Mouse (Mus musculus) intestine, embryonic 14.5 days (tissue): ENCODE data around the gene Spata20. TPM values are rescaled to one million over a fixed set of nuclear protein-coding genes. Genes with fewer than 3 reads are reported as not detected.

ENCODE experiments used
- ATAC-seq: fragments of 200-750 bp; cut with Nextera tagmentation; replicated peaks from 2 replicates; pipeline ENCODE4 v1.8.0; 2017; ENCODE audit warnings: low read depth, moderate number of reproducible peaks, moderate TSS enrichment, moderate library complexity; ENCODE audit not compliant: low FRiP score, low TSS enrichment
- DNase-seq: peaks from one replicate; pipeline ENCODE4 v3.0.0-alpha.2; 2018; ENCODE audit warnings: low spot score
- H3K27ac ChIP-seq: fragments of 300-500 bp; sonication (generic); 2 replicates; pipeline ENCODE4 v1.5.1; 2014; ENCODE audit warnings: low read depth, mild to moderate bottlenecking, control low read depth
- H3K27me3 ChIP-seq: fragments of 300-500 bp; sonication (generic); replicated peaks from 2 replicates; pipeline ENCODE4 v1.6.1; 2014; ENCODE audit warnings: low read length, control low read depth; ENCODE audit not compliant: control insufficient read depth, insufficient read depth
- H3K36me3 ChIP-seq: fragments of 300-500 bp; sonication (generic); 2 replicates; pipeline ENCODE4 v1.6.1; 2014; ENCODE audit warnings: low read length, control low read depth; ENCODE audit not compliant: control insufficient read depth, insufficient read depth
- H3K4me1 ChIP-seq: fragments of 300-500 bp; sonication (generic); replicated peaks from 2 replicates; pipeline ENCODE4 v1.6.1; 2014; ENCODE audit warnings: low read length, control low read depth, mixed read lengths; ENCODE audit not compliant: control insufficient read depth, insufficient read depth
- H3K4me2 ChIP-seq: fragments of 300-500 bp; sonication (generic); 2 replicates; pipeline ENCODE4 v1.6.1; 2014; ENCODE audit warnings: low read length
- H3K4me3 ChIP-seq: fragments of 300-500 bp; sonication (generic); 2 replicates; pipeline ENCODE4 v1.5.1; 2014; ENCODE audit warnings: low read depth, low read length, control low read depth, mixed read lengths
- H3K9ac ChIP-seq: fragments of 300-500 bp; sonication (generic); 2 replicates; pipeline ENCODE4 v1.6.1; 2014; ENCODE audit warnings: mild to moderate bottlenecking, low read length
- H3K9me3 ChIP-seq: fragments of 300-500 bp; sonication (generic); 2 replicates; pipeline ENCODE4 v1.6.1; 2016; ENCODE audit warnings: low read length, control low read depth; ENCODE audit not compliant: control insufficient read depth
- WGBS: fragments of 180-500 bp; shearing (Covaris S2); extraction: QIAGEN DNeasy Blood & Tissue Kit; methylation state at CpG from one replicate; pipeline ENCODE4 v1.1.7; 2014; 5-methylcytosine and 5-hydroxymethylcytosine counted together
- polyA plus RNA-seq: library from polyadenylated mRNA; unstranded; fragments of >200 nt; fragmentation: Nextera tagmentation; extraction: Ambion mirVana; gene quantifications from 2 replicates; pipeline ENCODE4 v1.2.1, GENCODE M21; 2014

Gene Spata20
- polyA plus RNA-seq, 1 experiment from 2014 or later, result 0.08 TPM

DNA sequence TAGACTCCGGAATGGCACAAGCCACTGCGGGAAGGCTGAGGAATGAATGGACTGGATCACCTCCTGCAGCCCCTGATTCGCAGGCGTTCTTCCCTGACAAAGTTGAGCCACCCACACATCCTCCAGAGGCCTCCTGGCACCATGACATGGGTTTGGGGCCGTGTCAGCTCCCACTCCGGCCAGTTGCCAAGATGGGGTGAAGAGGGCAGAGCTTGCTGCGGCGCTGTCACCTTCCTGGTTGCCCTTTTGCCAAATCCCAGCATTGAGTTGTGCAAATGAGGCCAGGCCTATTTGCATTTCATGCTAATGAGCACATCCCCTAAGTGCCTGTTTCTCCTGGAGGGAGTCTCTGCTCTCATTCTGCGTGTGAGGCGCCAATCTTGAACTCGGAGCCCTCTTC lies 10.3 kb downstream of the Spata20 start:
- WGBS, result 16% methylated on average over 11 of the region's 11 CpGs
- H3K36me3 ChIP-seq, result no peaks in the 10 kb centered on the region
- no peak overlapping the region for H3K4me2 ChIP-seq
- no peak overlapping the region for H3K4me3 ChIP-seq
- DNase-seq (no peak), ATAC-seq (no peak)
- H3K27me3 ChIP-seq, result peaks cover 53% of the 10 kb centered on the region
- no peak overlapping the region for H3K27ac ChIP-seq
- no peak overlapping the region for H3K9ac ChIP-seq
- peaks cover 16% of the 10 kb centered on the region for H3K4me1 ChIP-seq
- H3K9me3 ChIP-seq, result no peaks in the 10 kb centered on the region

DNA sequence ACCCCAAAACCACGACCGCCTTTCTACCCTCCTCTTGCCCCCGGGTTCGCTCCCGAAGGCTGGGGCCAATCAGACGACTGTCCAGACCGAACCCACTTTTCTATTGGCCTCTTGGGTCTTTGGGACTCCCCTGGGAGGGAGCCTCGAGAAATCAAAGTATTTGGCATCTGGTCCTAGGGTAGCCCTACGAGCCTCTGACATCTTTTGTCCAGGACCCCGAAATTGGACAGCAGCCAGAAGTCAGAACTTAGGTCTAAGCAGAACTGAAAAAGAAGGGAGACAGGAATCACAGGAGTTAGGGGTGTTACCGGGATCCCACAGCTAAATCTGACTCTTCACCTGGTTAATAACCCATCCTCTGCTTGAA lies 11.5 kb downstream of the Spata20 start:
- ATAC-seq (no peak), DNase-seq (no peak)
- Histone ChIP-seq H3K4me1 (peaks cover 26% of the 10 kb centered on the region), H3K27me3 (peaks cover 53% of the 10 kb centered on the region), H3K4me2 (peak overlapping the region; percentile 61), H3K9ac (0 out of 2 replicates have a peak overlapping the region, but pooled peaks have one; percentile 21), H3K27ac (peak overlapping the region; percentile 69), H3K36me3 (no peaks in the 10 kb centered on the region), H3K4me3 (peak overlapping the region; percentile 57), H3K9me3 (no peaks in the 10 kb centered on the region)
- WGBS, result 1% methylated on average over 11 of the region's 11 CpGs

DNA sequence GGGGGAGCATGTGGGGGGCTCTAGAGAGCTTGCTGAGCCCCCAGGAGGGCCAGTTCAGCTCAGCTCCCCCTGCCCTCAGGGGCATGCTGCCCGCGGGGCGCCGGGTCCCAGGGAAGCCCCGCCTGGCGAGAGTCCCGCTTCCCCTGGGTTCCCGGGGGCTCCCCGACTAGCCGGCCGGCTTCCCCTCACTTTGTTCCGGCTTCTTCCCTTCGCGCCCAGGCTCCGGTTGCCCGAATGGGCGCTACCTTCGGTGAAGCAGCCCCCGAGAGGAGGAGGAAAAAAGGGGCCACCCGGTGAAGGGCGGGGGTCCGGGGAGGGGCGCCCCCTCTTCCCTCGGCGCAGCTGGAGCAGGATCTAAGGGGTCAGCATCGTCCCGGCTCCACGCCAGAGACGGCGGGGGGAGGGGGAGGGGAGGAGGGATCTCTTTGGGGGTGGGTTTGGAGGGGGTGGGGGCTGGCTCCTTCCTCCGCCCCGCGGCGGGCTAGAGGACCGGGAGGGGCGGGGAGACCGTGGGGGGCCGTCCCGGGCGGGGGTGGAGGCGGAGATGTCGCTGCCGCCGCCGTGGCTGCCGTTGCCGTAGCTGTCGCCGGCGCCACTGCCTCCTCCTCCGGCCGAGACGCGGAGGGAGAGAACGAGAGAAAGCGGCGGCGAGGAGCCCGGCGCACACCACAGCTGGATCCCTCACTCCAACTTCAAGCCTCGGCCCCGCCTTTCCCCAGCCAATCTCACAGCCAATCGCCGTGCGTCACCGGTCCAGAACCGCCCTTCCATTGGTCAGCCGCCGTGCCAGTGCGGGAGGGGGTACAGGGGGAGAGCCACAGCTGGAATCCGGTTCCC lies 12.1 kb downstream of the Spata20 start, which contains the start of gene Cacna1g:
TSS of gene Cacna1g (minus strand) at position 492 of the 837 bp plus-strand sequence.
- Histone ChIP-seq H3K4me3 (peak within 1 kb of the TSS; percentile 57), H3K36me3 (no peaks in the 10 kb centered on the region), H3K4me2 (peak within 1 kb of the TSS; percentile 61), H3K9ac (peak within 1 kb of the TSS; percentile 67), H3K27ac (peak within 1 kb of the TSS; percentile 69), H3K4me1 (peaks cover 32% of the 10 kb centered on the region), H3K9me3 (no peaks in the 10 kb centered on the region), H3K27me3 (peaks cover 53% of the 10 kb centered on the region)
- DNase-seq (peak; percentile 89), ATAC-seq (peak; percentile 90)
- 0% methylated on average over 46 of the region's 71 CpGs for WGBS

DNA sequence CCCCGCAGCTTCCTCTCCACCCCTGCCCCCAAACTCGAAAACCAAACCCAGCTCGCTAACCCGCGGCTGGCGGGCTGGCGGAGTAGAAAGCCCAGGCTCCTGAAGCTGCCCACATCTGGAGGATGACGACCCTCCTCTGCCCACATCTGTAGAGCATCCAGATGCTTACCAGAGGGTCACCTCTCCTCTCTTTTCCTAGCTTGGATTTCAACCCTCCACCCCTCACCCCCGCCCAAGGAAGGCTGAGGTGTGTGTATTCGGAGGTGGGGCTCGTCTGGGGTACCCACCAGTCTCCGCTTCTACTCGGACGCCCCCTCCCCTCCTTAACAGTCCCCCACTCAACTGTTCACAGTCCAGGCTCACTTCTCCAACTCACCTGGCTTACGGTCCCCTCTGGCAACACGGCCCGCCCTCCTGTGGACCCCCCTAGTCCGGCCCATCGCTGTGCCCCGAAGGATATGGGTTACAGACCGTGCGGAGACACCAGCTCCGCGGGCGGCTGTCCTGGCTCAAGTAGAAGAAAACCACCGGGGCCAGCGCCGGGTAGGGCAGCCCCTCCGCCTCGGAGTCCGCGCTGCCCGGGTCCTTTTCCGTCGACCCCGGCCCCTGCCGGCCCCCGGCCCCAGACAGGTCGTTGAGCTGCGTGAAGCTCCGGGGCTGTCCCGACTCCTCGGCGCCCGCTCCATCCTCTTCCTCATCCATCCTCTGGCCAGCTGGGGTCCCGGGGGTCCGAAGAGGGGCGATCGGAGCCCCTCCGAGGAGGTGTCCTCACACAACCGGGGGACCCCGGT lies 12.9 kb downstream of the Spata20 start:
- WGBS, result 1% methylated on average over 50 of the region's 52 CpGs
- H3K4me1 ChIP-seq, result peaks cover 40% of the 10 kb centered on the region
- no peaks in the 10 kb centered on the region for H3K36me3 ChIP-seq
- no peaks in the 10 kb centered on the region for H3K9me3 ChIP-seq
- DNase-seq (peak; percentile 75), ATAC-seq (0 out of 2 replicates have a peak, but pooled peaks have one; percentile 4)
- peak overlapping the region; percentile 61 for H3K4me2 ChIP-seq
- H3K9ac ChIP-seq, result peak overlapping the region; percentile 67
- peak overlapping the region; percentile 57 for H3K4me3 ChIP-seq
- H3K27me3 ChIP-seq, result peaks cover 53% of the 10 kb centered on the region
- peak overlapping the region; percentile 69 for H3K27ac ChIP-seq

DNA sequence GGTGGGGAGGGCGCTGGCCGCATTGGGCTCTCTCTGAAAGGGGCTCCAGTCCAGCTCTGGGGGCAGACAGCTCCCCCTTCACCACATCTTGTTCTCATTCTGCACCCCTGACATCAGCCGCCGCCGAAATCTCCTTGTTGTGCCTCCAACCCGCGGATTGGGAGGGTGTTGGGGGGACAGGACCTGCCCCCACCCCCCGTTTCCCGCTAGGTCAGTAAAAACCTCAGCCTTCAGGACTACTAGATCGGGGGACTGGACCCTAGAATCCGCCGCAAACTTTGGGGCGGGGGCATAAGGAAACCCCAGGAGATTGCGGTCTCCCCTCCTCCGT lies 13.4 kb downstream of the Spata20 start:
- H3K4me3 ChIP-seq, result peak overlapping the region; percentile 57
- H3K9me3 ChIP-seq, result no peaks in the 10 kb centered on the region
- no peak overlapping the region for H3K27ac ChIP-seq
- H3K27me3 ChIP-seq, result peaks cover 49% of the 10 kb centered on the region
- peak overlapping the region; percentile 67 for H3K9ac ChIP-seq
- no peaks in the 10 kb centered on the region for H3K36me3 ChIP-seq
- 2% methylated on average over 15 of the region's 15 CpGs for WGBS
- ATAC-seq (no peak), DNase-seq (no peak)
- peak overlapping the region; percentile 61 for H3K4me2 ChIP-seq
- H3K4me1 ChIP-seq, result peaks cover 46% of the 10 kb centered on the region

DNA sequence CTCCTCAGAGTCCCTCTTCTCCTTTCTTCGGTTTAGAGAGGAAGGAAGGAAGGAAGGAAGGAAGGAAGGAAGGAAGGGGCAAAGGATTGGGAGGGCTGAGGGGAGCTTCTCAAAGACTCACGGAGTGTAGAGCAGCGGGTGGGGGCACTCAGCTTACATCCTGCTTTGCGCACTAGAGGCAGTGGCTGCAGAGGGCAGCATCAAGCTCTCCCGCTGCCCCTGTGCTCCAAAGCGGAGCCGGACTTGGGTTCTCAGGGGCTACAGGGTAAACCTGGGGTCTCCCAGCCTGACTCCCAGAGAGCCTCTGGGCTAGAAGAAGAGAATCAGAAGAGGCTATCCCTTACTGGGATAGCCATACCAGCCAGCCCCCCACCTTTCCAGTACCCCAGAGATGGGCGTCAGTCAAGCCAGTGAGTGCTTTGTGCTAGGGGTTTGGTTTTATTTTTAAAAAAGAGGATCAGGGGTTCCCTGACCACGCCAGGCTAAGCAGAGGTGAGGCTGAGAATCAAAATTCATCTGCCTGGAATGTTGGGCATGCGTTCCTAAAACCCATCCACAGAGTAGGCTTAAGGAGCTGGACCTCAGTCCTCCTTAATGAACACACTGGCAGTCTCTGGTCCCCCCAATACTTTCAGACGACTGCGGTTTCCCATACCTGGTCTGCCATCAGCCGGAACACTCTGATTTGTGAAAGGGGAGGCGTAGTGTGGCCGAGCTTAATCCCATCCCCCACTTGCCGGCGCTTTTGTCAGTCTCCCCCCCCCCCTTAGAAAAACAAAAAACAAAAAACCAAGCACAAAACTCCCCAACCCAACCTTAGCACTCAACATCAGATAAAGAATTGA lies 14.0 kb downstream of the Spata20 start:
- Histone ChIP-seq H3K36me3 (no peaks in the 10 kb centered on the region), H3K4me1 (peaks cover 52% of the 10 kb centered on the region), H3K9ac (peak overlapping the region; percentile 67), H3K4me2 (peak overlapping the region; percentile 61), H3K9me3 (no peaks in the 10 kb centered on the region), H3K27ac (no peak overlapping the region), H3K4me3 (peak overlapping the region; percentile 57), H3K27me3 (peaks cover 43% of the 10 kb centered on the region)
- 15% methylated on average over 17 of the region's 17 CpGs for WGBS
- ATAC-seq (no peak), DNase-seq (no peak)

DNA sequence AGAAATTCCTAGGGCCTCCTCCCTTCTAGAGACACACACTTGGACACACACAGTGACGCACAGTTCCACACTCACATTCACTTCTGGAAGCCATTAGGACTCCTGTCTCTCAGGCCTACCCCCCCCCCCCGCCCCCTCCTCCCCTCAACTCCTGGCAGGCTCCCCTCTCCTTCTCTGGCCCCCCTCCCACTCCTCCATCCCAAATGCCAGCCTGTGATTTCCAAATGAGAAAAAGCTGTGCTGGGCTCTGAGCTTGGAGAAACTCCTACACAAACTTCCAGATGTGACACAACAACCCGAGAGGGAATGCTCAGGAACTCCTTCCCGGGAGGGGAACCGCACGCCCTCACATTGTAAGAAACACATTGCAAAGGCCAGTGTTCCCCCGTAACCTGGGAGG lies 15.6 kb downstream of the Spata20 start:
- Histone ChIP-seq H3K36me3 (no peaks in the 10 kb centered on the region), H3K4me2 (peak overlapping the region; percentile 61; the same call in 1 of the 2 replicates), H3K27ac (no peak overlapping the region), H3K27me3 (peaks cover 29% of the 10 kb centered on the region), H3K4me3 (no peak overlapping the region), H3K9ac (no peak overlapping the region), H3K9me3 (no peaks in the 10 kb centered on the region), H3K4me1 (peaks cover 54% of the 10 kb centered on the region)
- WGBS, result 57% methylated on average over 6 of the region's 7 CpGs
- ATAC-seq (no peak), DNase-seq (no peak)
